Mouse (Mus musculus) midbrain, postnatal 0 days (tissue): ENCODE measurements at regions not wholly inside any gene's neighbourhood (a gene's known extent, or its start where the extent isn't known, plus 50 kb on each side); places are given as distances from the start of the nearest gene placed in this dataset.

Experiments used
- ATAC-seq: fragments of 200-750 bp; cut with Nextera tagmentation; 2 replicates; pipeline ENCODE4 v1.8.0; 2017; ENCODE audit warnings: moderate number of reproducible peaks, mild to moderate bottlenecking, moderate TSS enrichment, moderate library complexity; ENCODE audit not compliant: low FRiP score
- DNase-seq: peaks from one replicate; pipeline ENCODE4 v3.0.0-alpha.2; 2015; ENCODE audit warnings: low spot score
- H3K27ac ChIP-seq: fragments of 300-500 bp; sonication (generic); 2 replicates; pipeline ENCODE4 v1.5.1; 2014; ENCODE audit warnings: low read depth, mild to moderate bottlenecking, low read length, mixed read lengths
- H3K27me3 ChIP-seq: fragments of 300-500 bp; sonication (generic); 2 replicates; pipeline ENCODE4 v1.6.1; 2014; ENCODE audit warnings: low read length, control low read depth, mixed read lengths; ENCODE audit not compliant: insufficient read depth
- H3K36me3 ChIP-seq: fragments of 300-500 bp; sonication (generic); 2 replicates; pipeline ENCODE4 v1.6.1; 2014; ENCODE audit warnings: low read length, control low read depth, mixed read lengths; ENCODE audit not compliant: insufficient read depth
- H3K4me1 ChIP-seq: fragments of 300-500 bp; sonication (generic); 2 replicates; pipeline ENCODE4 v1.6.1; 2014; ENCODE audit warnings: mild to moderate bottlenecking, control low read depth, antibody characterized with exemption, low read length, mixed read lengths; ENCODE audit not compliant: insufficient read depth
- H3K4me2 ChIP-seq: fragments of 300-500 bp; sonication (generic); 2 replicates; pipeline ENCODE4 v1.6.1; 2014; ENCODE audit warnings: low read depth, mild to moderate bottlenecking, low read length, mixed read lengths; ENCODE audit not compliant: poor library complexity, severe bottlenecking
- H3K4me3 ChIP-seq: fragments of 300-500 bp; sonication (generic); 2 replicates; pipeline ENCODE4 v1.5.1; 2014; ENCODE audit warnings: low read depth, mild to moderate bottlenecking, low read length, moderate library complexity
- H3K9ac ChIP-seq: fragments of 300-500 bp; sonication (generic); replicated peaks from 2 replicates; pipeline ENCODE4 v1.6.1; 2014; ENCODE audit warnings: mild to moderate bottlenecking, low read length, moderate library complexity, mixed read lengths; ENCODE audit not compliant: poor library complexity, severe bottlenecking
- H3K9me3 ChIP-seq: fragments of 300-500 bp; sonication (generic); 2 replicates; pipeline ENCODE4 v1.6.1; 2016; ENCODE audit warnings: low read length, control low read depth
- CTCF ChIP-seq: IDR thresholded peaks from 2 replicates; pipeline ENCODE4 v1.5.1; 2016; ENCODE audit warnings: antibody characterized with exemption, mild to moderate bottlenecking
- WGBS: fragments of 180-500 bp; shearing (Covaris S2); extraction: QIAGEN DNeasy Blood & Tissue Kit; methylation state at CpG from one replicate; pipeline ENCODE4 v1.1.7; 2014; 5-methylcytosine and 5-hydroxymethylcytosine counted together

GRCm38 (mm10) chr9:84740336-84740735 is 572.2 kb upstream of the Gm11114 start:
- no peaks in the 10 kb centered on the region for H3K27me3 ChIP-seq
- no peaks in the 10 kb centered on the region for H3K36me3 ChIP-seq
- H3K4me3 ChIP-seq, result no peak overlapping the region
- TF ChIP-seq CTCF, result no peak
- H3K9me3 ChIP-seq, result no peaks in the 10 kb centered on the region
- ATAC-seq (no peak), DNase-seq (no peak)
- no peaks in the 10 kb centered on the region for H3K4me1 ChIP-seq
- no peak overlapping the region for H3K9ac ChIP-seq
- H3K4me2 ChIP-seq, result no peak overlapping the region
- 73% methylated on average over 2 of the region's 2 CpGs for WGBS
- no peak overlapping the region for H3K27ac ChIP-seq

DNA sequence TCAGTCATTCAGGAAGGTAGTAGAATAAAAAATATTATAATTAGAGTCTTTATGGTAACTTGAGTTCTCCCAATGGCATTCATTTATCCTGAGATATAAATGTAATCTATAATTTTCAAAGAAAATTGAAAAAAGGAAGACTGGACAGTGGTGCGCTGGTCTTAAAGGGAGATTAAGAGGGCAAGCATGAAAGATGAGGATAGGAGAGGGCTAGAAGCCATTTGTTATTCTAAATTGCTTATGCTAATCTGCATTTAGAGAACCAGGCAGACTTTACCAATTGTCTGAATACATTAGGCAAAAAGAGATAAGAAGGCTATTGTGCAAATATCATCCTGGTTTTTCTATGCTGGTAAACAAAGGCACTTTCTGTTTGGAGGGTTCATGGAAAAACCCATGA is 558.2 kb upstream of the Gm11114 start:
- Histone ChIP-seq H3K4me2 (no peak overlapping the region), H3K36me3 (no peaks in the 10 kb centered on the region), H3K27ac (no peak overlapping the region), H3K4me1 (no peaks in the 10 kb centered on the region), H3K9ac (no peak overlapping the region), H3K4me3 (no peak overlapping the region), H3K27me3 (no peaks in the 10 kb centered on the region), H3K9me3 (no peaks in the 10 kb centered on the region)
- no peak for ATAC-seq
- no peak for DNase-seq
- WGBS, result 41% methylated on average over 1 of the region's 1 CpGs
- TF ChIP-seq CTCF, result no peak

DNA sequence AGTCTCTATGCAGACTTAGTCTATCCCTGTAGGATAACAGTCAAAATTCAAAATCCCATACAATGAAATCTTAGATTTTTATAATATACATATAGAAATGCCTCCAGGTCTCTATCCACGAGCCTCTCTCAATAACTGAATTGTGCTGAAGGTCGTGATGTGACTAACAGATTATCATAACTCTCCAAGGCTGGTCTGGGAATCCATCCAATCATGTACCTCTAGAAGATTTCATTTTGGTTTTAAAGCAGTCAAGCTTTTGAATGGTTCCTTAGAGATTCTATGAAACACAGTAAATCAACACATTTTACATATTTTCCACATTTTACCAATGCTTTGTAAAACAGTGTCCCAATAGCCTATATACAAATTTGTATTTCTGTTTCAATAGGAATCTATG is 557.7 kb upstream of the Gm11114 start:
- no peaks in the 10 kb centered on the region for H3K9me3 ChIP-seq
- H3K27me3 ChIP-seq, result no peaks in the 10 kb centered on the region
- DNase-seq, result no peak
- no peak overlapping the region for H3K27ac ChIP-seq
- H3K9ac ChIP-seq, result no peak overlapping the region
- no peak for TF ChIP-seq CTCF
- H3K4me3 ChIP-seq, result no peak overlapping the region
- H3K4me1 ChIP-seq, result no peaks in the 10 kb centered on the region
- ATAC-seq, result no peak
- no peak overlapping the region for H3K4me2 ChIP-seq
- WGBS, result 58% methylated on average over 2 of the region's 2 CpGs
- no peaks in the 10 kb centered on the region for H3K36me3 ChIP-seq

DNA sequence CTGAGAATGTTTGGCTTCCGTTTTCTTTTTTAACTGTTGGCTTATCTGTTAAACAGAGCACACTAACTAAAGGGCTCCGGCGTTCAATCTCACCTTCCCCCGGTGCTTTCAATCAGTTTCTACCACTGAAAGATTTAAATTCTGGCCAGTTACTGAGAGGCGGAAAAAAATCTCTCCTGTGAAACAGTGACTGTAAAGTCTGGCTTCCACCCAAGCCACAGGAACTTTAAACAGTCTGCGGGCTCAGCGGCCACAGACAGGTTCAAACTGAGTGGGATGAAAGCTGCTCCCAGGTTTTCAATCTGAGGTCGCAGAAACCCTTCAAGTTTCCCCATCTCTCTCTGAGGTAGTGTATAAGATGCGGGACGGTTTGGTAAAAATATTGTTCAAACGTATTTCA is 538.2 kb upstream of the Gm11114 start:
- WGBS, result 70% methylated on average over 11 of the region's 11 CpGs
- Histone ChIP-seq H3K27ac (no peak overlapping the region), H3K4me2 (no peak overlapping the region), H3K4me3 (no peak overlapping the region), H3K9ac (no peak overlapping the region), H3K4me1 (no peaks in the 10 kb centered on the region), H3K27me3 (no peaks in the 10 kb centered on the region), H3K9me3 (no peaks in the 10 kb centered on the region), H3K36me3 (no peaks in the 10 kb centered on the region)
- ATAC-seq (no peak), DNase-seq (no peak)
- no peak for TF ChIP-seq CTCF

DNA sequence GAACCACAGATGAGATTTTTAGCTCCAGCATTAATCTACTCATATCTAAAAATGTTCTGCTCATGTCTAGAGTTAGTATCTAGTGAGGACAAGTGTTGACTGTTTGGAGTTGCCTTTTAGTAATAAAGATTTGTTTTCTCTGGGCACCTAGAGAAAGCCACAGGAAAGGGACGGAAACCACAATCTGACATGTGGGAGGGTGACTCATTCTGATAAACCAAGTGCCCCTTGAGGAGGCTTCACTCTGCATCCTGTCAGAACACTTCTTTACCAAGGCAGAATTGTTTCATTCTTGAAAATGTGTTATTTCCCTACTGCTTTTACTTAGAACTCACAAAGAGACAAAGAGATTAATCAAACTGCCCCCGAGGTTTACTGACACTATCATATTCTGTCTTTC is 537.4 kb upstream of the Gm11114 start:
- no peak for TF ChIP-seq CTCF
- H3K27ac ChIP-seq, result no peak overlapping the region
- H3K4me1 ChIP-seq, result no peaks in the 10 kb centered on the region
- WGBS, result 88% methylated on average over 2 of the region's 2 CpGs
- H3K9me3 ChIP-seq, result no peaks in the 10 kb centered on the region
- no peak overlapping the region for H3K4me3 ChIP-seq
- H3K9ac ChIP-seq, result no peak overlapping the region
- no peak for ATAC-seq
- no peak overlapping the region for H3K4me2 ChIP-seq
- no peak for DNase-seq
- H3K36me3 ChIP-seq, result no peaks in the 10 kb centered on the region
- no peaks in the 10 kb centered on the region for H3K27me3 ChIP-seq

DNA sequence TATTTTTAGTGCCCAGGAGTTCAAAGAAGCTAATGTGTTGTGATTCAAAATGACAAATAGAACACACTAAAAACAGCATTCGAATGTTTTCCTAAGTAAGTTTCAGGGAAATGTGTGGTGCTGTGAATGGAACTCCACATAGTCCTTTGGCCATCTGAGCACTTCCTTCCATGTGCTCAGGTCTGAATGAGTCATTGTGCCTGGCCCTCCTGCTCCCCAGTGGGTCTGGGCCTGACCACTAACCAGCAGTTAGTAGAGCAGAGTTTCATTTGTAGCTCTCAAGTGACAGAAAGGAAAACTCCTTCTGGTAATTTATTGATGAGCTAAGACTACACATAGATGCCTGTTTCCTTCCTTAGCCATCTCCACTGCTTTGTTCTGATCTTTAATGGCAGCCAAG is 533.4 kb upstream of the Gm11114 start:
- 93% methylated on average over 1 of the region's 1 CpGs for WGBS
- H3K36me3 ChIP-seq, result no peaks in the 10 kb centered on the region
- ATAC-seq (no peak), DNase-seq (no peak)
- H3K27me3 ChIP-seq, result no peaks in the 10 kb centered on the region
- no peak for TF ChIP-seq CTCF
- H3K4me3 ChIP-seq, result no peak overlapping the region
- no peak overlapping the region for H3K4me2 ChIP-seq
- no peaks in the 10 kb centered on the region for H3K9me3 ChIP-seq
- H3K4me1 ChIP-seq, result no peaks in the 10 kb centered on the region
- H3K9ac ChIP-seq, result no peak overlapping the region
- no peak overlapping the region for H3K27ac ChIP-seq

DNA sequence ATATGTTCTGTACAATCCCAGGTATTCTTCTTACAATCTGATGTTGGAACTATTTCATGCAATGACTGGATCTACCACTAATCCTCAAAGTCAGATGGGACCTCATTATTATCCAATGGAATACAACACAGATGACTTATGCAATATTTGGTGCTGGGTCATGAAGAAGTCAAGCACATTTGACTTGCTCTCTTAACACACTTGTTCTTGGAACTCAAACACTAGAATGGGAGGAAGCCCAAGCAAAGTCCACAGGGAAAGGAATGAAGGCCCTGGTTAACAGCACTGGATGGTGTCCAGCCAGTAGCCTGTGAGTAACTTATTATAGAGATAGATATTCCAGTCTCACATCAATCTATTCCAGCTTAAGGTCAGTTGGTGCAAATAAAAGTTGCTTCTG is 486.8 kb upstream of the Gm11114 start:
- H3K4me1 ChIP-seq, result no peaks in the 10 kb centered on the region
- no peaks in the 10 kb centered on the region for H3K9me3 ChIP-seq
- TF ChIP-seq CTCF, result no peak
- no peaks in the 10 kb centered on the region for H3K36me3 ChIP-seq
- H3K27me3 ChIP-seq, result no peaks in the 10 kb centered on the region
- no peak for ATAC-seq
- DNase-seq, result no peak
- no peak overlapping the region for H3K27ac ChIP-seq
- H3K4me3 ChIP-seq, result no peak overlapping the region
- no peak overlapping the region for H3K4me2 ChIP-seq
- no peak overlapping the region for H3K9ac ChIP-seq
